Mouse (Mus musculus) E14TG2a.4 (cell line): ENCODE measurements at regions not wholly inside any gene's neighbourhood (a gene's known extent, or its start where the extent isn't known, plus 50 kb on each side); places are given as distances from the start of the nearest gene placed in this dataset.

Experiments used
- H3K27me3 ChIP-seq: 2 replicates; pipeline ENCODE4 v1.6.1; 2014; ENCODE audit warnings: low read length, control low read depth; ENCODE audit not compliant: insufficient read depth
- H3K36me3 ChIP-seq: 2 replicates; pipeline ENCODE4 v1.6.1; 2014; ENCODE audit warnings: low read length, control low read depth; ENCODE audit not compliant: insufficient read depth
- H3K4me1 ChIP-seq: replicated peaks from 2 replicates; pipeline ENCODE4 v1.6.1; 2014; ENCODE audit warnings: low read depth, low read length, control low read depth
- H3K4me3 ChIP-seq: replicated peaks from 2 replicates; pipeline ENCODE4 v1.5.1; 2014; ENCODE audit warnings: mild to moderate bottlenecking, low read length
- H3K9me3 ChIP-seq: 2 replicates; pipeline ENCODE4 v1.6.1; 2014; ENCODE audit warnings: low read length, control low read depth
- CTCF ChIP-seq: conservative IDR thresholded peaks from 2 replicates; pipeline ENCODE4 v1.5.1; 2014; ENCODE audit warnings: low read length
- NANOG ChIP-seq: IDR thresholded peaks from 2 replicates; pipeline ENCODE4 v1.6.1; 2014; ENCODE audit warnings: borderline replicate concordance, low read length, mixed read lengths
- POU5F1 ChIP-seq: IDR thresholded peaks from 2 replicates; pipeline ENCODE4 v1.6.1; 2014; ENCODE audit warnings: low read length, borderline replicate concordance

DNA sequence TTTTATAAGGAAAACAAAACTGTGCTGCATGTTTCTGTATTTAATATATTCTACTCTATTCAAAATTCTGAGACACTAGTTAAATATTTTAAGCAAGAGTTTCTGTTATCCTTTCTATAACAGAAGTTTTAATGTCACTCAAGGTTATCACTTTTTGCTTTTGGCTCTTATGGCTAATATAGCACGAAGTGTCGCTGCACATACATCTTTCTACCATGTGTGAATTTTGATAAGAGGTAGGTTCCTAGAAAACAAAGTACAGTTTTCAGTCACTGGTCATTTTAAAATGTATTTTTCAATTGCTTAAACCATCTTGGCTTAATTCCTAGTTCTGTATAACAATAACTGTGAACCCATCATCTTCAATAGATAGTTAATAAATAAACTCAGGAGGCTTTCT, 129.1 kb upstream of the B430305J03Rik start:
- no peaks in the 10 kb centered on the region for H3K4me1 ChIP-seq
- no peaks in the 10 kb centered on the region for H3K27me3 ChIP-seq
- no peaks in the 10 kb centered on the region for H3K9me3 ChIP-seq
- H3K4me3 ChIP-seq: no peak overlapping the region
- TF ChIP-seq POU5F1 (no peak), NANOG (no peak), CTCF (no peak)
- H3K36me3 ChIP-seq: no peaks in the 10 kb centered on the region

DNA sequence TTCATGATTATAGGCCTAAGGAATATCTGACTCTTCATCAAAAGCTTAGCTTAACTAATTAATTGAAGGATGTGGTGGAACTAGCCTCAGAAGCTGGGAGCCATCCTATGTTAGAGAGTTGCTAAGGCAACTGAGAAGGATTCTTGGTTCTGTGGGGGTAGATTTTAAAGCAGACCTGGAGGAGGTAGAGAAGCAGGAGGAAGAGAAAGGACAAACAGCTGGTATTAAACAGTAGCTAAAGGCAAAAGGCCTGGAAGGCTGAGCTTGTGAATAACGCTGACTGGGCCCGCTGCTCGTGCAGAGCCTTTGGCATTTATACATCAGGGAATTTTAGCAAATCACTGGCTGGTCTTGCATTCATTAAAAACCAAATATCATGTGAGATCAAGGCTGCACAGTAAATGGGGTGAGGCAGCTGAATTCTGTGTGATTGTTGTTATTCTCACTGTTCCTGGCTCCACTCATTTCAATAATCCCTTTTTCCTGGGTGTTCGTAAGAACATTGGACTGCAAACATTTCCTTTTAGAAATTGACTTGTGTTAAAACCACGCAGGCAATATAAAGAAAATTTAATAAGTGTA, 121.1 kb upstream of the B430305J03Rik start:
- Histone ChIP-seq H3K27me3 (no peaks in the 10 kb centered on the region), H3K4me1 (no peaks in the 10 kb centered on the region), H3K4me3 (no peak overlapping the region), H3K9me3 (no peaks in the 10 kb centered on the region), H3K36me3 (no peaks in the 10 kb centered on the region)
- TF ChIP-seq CTCF (no peak), POU5F1 (no peak), NANOG (no peak)

DNA sequence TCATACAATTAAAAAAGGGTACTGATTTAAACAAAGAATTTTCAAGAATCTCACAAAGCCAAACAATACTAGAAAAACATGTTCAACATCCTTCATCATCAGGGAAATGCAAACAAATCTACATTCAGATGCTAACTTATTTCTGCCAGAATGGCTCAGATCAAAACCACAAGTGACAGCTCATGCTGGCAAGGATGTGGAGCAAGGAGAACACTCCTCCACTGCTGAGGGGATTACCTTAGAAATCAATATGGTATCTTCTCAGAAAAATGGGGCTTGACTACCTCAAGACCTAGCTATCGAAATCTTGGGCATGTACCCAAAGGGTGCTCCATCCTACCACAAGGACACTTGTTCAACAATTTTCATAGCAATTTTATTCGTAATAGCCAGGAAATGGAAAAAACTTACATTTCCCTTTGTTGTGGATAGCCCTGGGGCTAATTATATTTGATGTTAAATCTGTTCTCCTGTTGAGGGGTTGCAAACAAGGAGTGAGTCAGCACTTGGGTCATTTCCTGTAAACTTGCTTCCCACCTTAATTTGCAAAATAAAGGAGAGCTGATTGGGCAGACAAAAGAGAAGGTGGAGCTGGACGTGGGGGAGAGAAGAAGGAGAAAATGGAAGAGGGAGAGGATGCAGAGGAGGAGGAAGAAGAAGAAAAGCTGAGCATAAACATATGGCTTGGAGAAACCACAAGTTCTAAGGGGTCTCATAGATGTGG, 113.3 kb upstream of the B430305J03Rik start:
- no peaks in the 10 kb centered on the region for H3K4me1 ChIP-seq

GRCm38 (mm10) chr3:61475018-61475417, 109.3 kb upstream of the B430305J03Rik start:
- Histone ChIP-seq H3K9me3 (peaks cover 16% of the 10 kb centered on the region), H3K27me3 (no peaks in the 10 kb centered on the region), H3K4me1 (no peaks in the 10 kb centered on the region), H3K36me3 (no peaks in the 10 kb centered on the region), H3K4me3 (no peak overlapping the region)
- no peak for TF ChIP-seq POU5F1
- TF ChIP-seq NANOG: no peak

More for the DNA sequence above, 113.3 kb upstream of the B430305J03Rik start:
- Histone ChIP-seq H3K36me3 (no peaks in the 10 kb centered on the region), H3K4me3 (no peak overlapping the region), H3K9me3 (peaks cover 24% of the 10 kb centered on the region), H3K27me3 (no peaks in the 10 kb centered on the region)
- no peak for TF ChIP-seq CTCF
- peak; percentile 36; the same call in 1 of the 2 replicates for TF ChIP-seq NANOG
- no peak for TF ChIP-seq POU5F1

DNA sequence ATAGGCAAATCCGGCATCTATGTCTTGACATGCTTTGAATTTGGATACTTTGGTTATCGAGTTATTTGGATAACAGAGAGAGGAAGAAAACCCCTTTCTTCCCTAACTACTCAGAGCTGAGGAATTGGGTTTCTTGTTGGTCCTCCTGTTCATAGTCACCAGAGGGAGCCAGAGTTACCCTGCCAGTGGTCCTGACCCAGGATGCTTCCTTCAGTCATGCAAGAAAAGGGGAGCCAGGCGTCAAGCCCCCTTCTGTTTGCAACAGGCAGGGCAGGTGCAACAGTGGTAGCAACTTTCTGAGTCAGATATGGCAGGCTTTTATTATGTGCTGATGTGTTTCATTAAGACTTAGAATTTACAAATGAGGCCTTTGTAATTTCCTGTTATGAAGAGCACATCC, 101.4 kb upstream of the B430305J03Rik start:
- H3K9me3 ChIP-seq: no peaks in the 10 kb centered on the region
- H3K36me3 ChIP-seq: no peaks in the 10 kb centered on the region
- peak; percentile 59 for TF ChIP-seq CTCF
- no peak for TF ChIP-seq NANOG
- TF ChIP-seq POU5F1: no peak
- no peak overlapping the region for H3K4me3 ChIP-seq
- no peaks in the 10 kb centered on the region for H3K27me3 ChIP-seq
- H3K4me1 ChIP-seq: no peaks in the 10 kb centered on the region

DNA sequence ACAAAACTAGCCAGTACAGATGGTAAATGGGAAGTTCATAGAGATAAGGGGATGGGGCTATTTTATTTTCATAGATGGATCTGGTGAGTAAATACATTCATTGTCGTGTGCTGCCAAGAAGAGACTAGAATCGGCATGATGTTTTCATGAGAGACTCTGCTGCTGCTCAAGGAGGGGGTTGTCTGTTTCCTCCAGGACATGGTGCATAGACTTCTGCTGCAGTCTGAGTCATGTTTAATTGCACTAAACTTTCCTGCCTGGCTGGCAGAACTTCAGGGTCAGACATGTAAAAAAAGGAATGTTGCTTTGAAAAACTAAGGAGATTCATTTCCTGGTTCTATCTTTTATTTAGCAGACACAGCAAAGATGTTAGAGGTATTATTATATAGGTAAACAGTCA, 100.9 kb upstream of the B430305J03Rik start:
- Histone ChIP-seq H3K9me3 (no peaks in the 10 kb centered on the region), H3K27me3 (no peaks in the 10 kb centered on the region), H3K4me1 (no peaks in the 10 kb centered on the region), H3K36me3 (no peaks in the 10 kb centered on the region), H3K4me3 (no peak overlapping the region)
- TF ChIP-seq CTCF (no peak), NANOG (no peak), POU5F1 (no peak)

GRCm38 (mm10) chr3:61460076-61460475, 94.3 kb upstream of the B430305J03Rik start:
- TF ChIP-seq POU5F1 (no peak), NANOG (no peak), CTCF (no peak)
- Histone ChIP-seq H3K9me3 (no peaks in the 10 kb centered on the region), H3K36me3 (no peaks in the 10 kb centered on the region), H3K4me1 (no peaks in the 10 kb centered on the region), H3K27me3 (no peaks in the 10 kb centered on the region), H3K4me3 (no peak overlapping the region)

- H3K4me1 ChIP-seq: no peaks in the 10 kb centered on the region
Observed at GRCm38 (mm10) chr3:61456598-61456997, 90.8 kb upstream of the B430305J03Rik start.

More at GRCm38 (mm10) chr3:61456598-61456997, 90.8 kb upstream of the B430305J03Rik start:
- H3K4me3 ChIP-seq: no peak overlapping the region
- no peaks in the 10 kb centered on the region for H3K27me3 ChIP-seq
- H3K36me3 ChIP-seq: no peaks in the 10 kb centered on the region
- TF ChIP-seq POU5F1 (no peak), NANOG (no peak), CTCF (no peak)
- H3K9me3 ChIP-seq: peaks cover 5% of the 10 kb centered on the region
